Mouse (Mus musculus) liver, embryonic 14.5 days (tissue): Measurements from ENCODE around the gene Hhipl1. TPM values are rescaled to one million over a fixed set of nuclear protein-coding genes. Genes with fewer than 3 reads are reported as not detected.

Source experiments
- ATAC-seq: fragments of 200-750 bp; cut with Nextera tagmentation; 2 replicates; pipeline ENCODE4 v1.8.0; 2017; ENCODE audit warnings: moderate number of reproducible peaks, mild to moderate bottlenecking, moderate library complexity; ENCODE audit not compliant: insufficient read depth
- DNase-seq, 3 experiments: peaks; one replicate each; pipeline ENCODE4 v3.0.0-alpha.2; 2012 to 2013; ENCODE audit warnings: low read depth in 3 of 3, low spot score in 3 of 3
- H3K27ac ChIP-seq: fragments of 300-500 bp; sonication (generic); 2 replicates; pipeline ENCODE4 v1.5.1; 2014; ENCODE audit warnings: moderate library complexity, mild to moderate bottlenecking, control low read depth, inconsistent platforms
- H3K27me3 ChIP-seq: fragments of 300-500 bp; sonication (generic); 2 replicates; pipeline ENCODE4 v1.6.1; 2014; ENCODE audit warnings: mild to moderate bottlenecking, low read length, moderate library complexity; ENCODE audit not compliant: control insufficient read depth, insufficient read depth
- H3K36me3 ChIP-seq: fragments of 300-500 bp; sonication (generic); replicated peaks from 2 replicates; pipeline ENCODE4 v1.6.1; 2014; ENCODE audit warnings: low read depth; ENCODE audit not compliant: control insufficient read depth, insufficient read depth
- H3K4me1 ChIP-seq, 2 experiments: fragments of 200-500 bp in 1 of 2; fragments of 300-500 bp in 1 of 2; sonication (generic) in 1 of 2; replicated peaks; 2 replicates each; pipeline ENCODE4 v1.6.1; 2012 to 2014; ENCODE audit warnings: antibody characterized with exemption in 1 of 2, inconsistent platforms in 1 of 2, low read length in 1 of 2; ENCODE audit not compliant: control insufficient read depth in 2 of 2, insufficient read depth in 2 of 2
- H3K4me2 ChIP-seq: fragments of 300-500 bp; sonication (generic); 2 replicates; pipeline ENCODE4 v1.6.1; 2014; ENCODE audit warnings: low read depth, mild to moderate bottlenecking, control low read depth, moderate library complexity
- H3K4me3 ChIP-seq, 2 experiments: fragments of 200-500 bp in 1 of 2; fragments of 300-500 bp in 1 of 2; sonication (generic) in 1 of 2; 2 replicates each; pipeline ENCODE4 v1.5.1; 2012 to 2014; ENCODE audit warnings: low read depth in 2 of 2, low read length in 2 of 2, mild to moderate bottlenecking in 2 of 2, control low read depth in 1 of 2, inconsistent platforms in 1 of 2, moderate library complexity in 1 of 2; ENCODE audit not compliant: insufficient read depth in 1 of 2
- H3K9ac ChIP-seq: fragments of 300-500 bp; sonication (generic); replicated peaks from 2 replicates; pipeline ENCODE4 v1.6.1; 2014; ENCODE audit warnings: mild to moderate bottlenecking, control low read depth, moderate library complexity
- H3K9me3 ChIP-seq: fragments of 300-500 bp; sonication (generic); 2 replicates; pipeline ENCODE4 v1.6.1; 2016; ENCODE audit warnings: low read length, mixed read lengths; ENCODE audit not compliant: control insufficient read depth
- CTCF ChIP-seq: IDR thresholded peaks from 2 replicates; pipeline ENCODE4 v1.5.1; 2016; ENCODE audit warnings: antibody characterized with exemption, low read depth, control low read depth
- EP300 ChIP-seq: IDR thresholded peaks from 2 replicates; pipeline ENCODE4 v1.6.1; 2016; ENCODE audit warnings: antibody characterized with exemption, low read depth
- WGBS: fragments of 180-500 bp; shearing (Covaris S2); extraction: QIAGEN DNeasy Blood & Tissue Kit; methylation state at CpG from one replicate; pipeline ENCODE4 v1.1.7; 2014; ENCODE audit not compliant: insufficient replicate concordance; 5-methylcytosine and 5-hydroxymethylcytosine counted together
- polyA plus RNA-seq, 2 experiments: library from polyadenylated mRNA; depleted of rRNA in 1 of 2; stranded (reverse) in 1 of 2; unstranded in 1 of 2; fragments of >200 nt; fragmentation: Nextera tagmentation in 1 of 2; extraction: Ambion mirVana in 1 of 2; gene quantifications; 2 replicates each; pipeline versions ENCODE4 v1.2.1 to v1.2.3; 2012 to 2014

Gene Hhipl1
- polyA plus RNA-seq, 2 experiments: 0.03 TPM; not detected in 1

GRCm38 (mm10) chr12:108333056-108333455 lies 27.0 kb downstream of the Hhipl1 start:
- Histone ChIP-seq H3K27ac (no peak overlapping the region), H3K4me3 (peak overlapping the region; percentile 16 to 28; a peak in 3 of 4 replicates), H3K27me3 (peaks cover 29% of the 10 kb centered on the region), H3K9me3 (no peaks in the 10 kb centered on the region), H3K36me3 (no peaks in the 10 kb centered on the region), H3K9ac (no peak overlapping the region), H3K4me2 (peak overlapping the region; percentile 65), H3K4me1 (0 out of 4 replicates have a peak, but pooled peaks cover 0 to 4% of the 10 kb centered on the region in 2 experiments)
- TF ChIP-seq EP300 (no peak), CTCF (peak; percentile 92)
- WGBS: 1% methylated on average over 16 of the region's 16 CpGs
- DNase-seq (peak; percentile 10 to 32 (median 28)), ATAC-seq (peak; percentile 34)

- WGBS: under 1% methylated on average over 22 of the region's 22 CpGs
- H3K27ac ChIP-seq: no peak overlapping the region
Measured at GRCm38 (mm10) chr12:108333481-108333882, 27.4 kb downstream of the Hhipl1 start.

GRCm38 (mm10) chr12:108333895-108334445 lies 27.9 kb downstream of the Hhipl1 start, which contains the start of gene Cyp46a1:
TSS of gene Cyp46a1 (plus strand) at chr12:108334381.
- Histone ChIP-seq H3K9me3 (no peaks in the 10 kb centered on the region), H3K4me2 (peak within 1 kb of the TSS; percentile 65), H3K9ac (no peak within 1 kb of the TSS), H3K36me3 (no peaks in the 10 kb centered on the region), H3K4me3 (peak within 1 kb of the TSS; percentile 26 to 47), H3K27me3 (peaks cover 21% of the 10 kb centered on the region), H3K27ac (no peak within 1 kb of the TSS), H3K4me1 (0 out of 4 replicates have a peak, but pooled peaks cover 0 to 4% of the 10 kb centered on the region in 2 experiments)
- DNase-seq: peak; percentile 76 to 84 (median 82)
- TF ChIP-seq EP300 (no peak), CTCF (no peak)
- ATAC-seq: peak; percentile 86
- 0% methylated on average over 32 of the region's 56 CpGs for WGBS

More at GRCm38 (mm10) chr12:108333481-108333882, 27.4 kb downstream of the Hhipl1 start:
- Histone ChIP-seq H3K27me3 (peaks cover 25% of the 10 kb centered on the region), H3K4me2 (peak overlapping the region; percentile 65), H3K36me3 (no peaks in the 10 kb centered on the region), H3K4me3 (peak overlapping the region; percentile 16 to 28), H3K4me1 (0 out of 4 replicates have a peak, but pooled peaks cover 0 to 4% of the 10 kb centered on the region in 2 experiments), H3K9me3 (no peaks in the 10 kb centered on the region), H3K9ac (no peak overlapping the region)
- TF ChIP-seq EP300: no peak
- no peak for TF ChIP-seq CTCF
- ATAC-seq (peak; percentile 54), DNase-seq (no peak)

- TF ChIP-seq EP300 (no peak), CTCF (no peak)
- Histone ChIP-seq H3K9me3 (no peaks in the 10 kb centered on the region), H3K36me3 (no peaks in the 10 kb centered on the region), H3K4me1 (0 out of 4 replicates have a peak, but pooled peaks cover 0 to 4% of the 10 kb centered on the region in 2 experiments), H3K4me3 (peak overlapping the region; percentile 26 to 47; a peak in 3 of 4 replicates), H3K27me3 (peaks cover 18% of the 10 kb centered on the region), H3K4me2 (peak overlapping the region; percentile 65), H3K27ac (no peak overlapping the region), H3K9ac (no peak overlapping the region)
- DNase-seq (no peak), ATAC-seq (no peak)
- 1% methylated on average over 32 of the region's 32 CpGs for WGBS
Measured at GRCm38 (mm10) chr12:108334529-108334928, 28.5 kb downstream of the Hhipl1 start.

- no peaks in the 10 kb centered on the region for H3K36me3 ChIP-seq
- 17% methylated on average over 14 of the region's 14 CpGs for WGBS
- no peaks in the 10 kb centered on the region for H3K9me3 ChIP-seq
- TF ChIP-seq EP300 (no peak), CTCF (peak; percentile 80)
- H3K27ac ChIP-seq: no peak overlapping the region
- DNase-seq (peak in 1 of 3 experiments; percentile 13), ATAC-seq (no peak)
- no peak overlapping the region for H3K9ac ChIP-seq
- H3K4me3 ChIP-seq: no peak overlapping the region
- peaks cover 18% of the 10 kb centered on the region for H3K27me3 ChIP-seq
- 0 out of 4 replicates have a peak, but pooled peaks cover 0 to under 1% of the 10 kb centered on the region in 2 experiments for H3K4me1 ChIP-seq
- H3K4me2 ChIP-seq: no peak overlapping the region
Measured at GRCm38 (mm10) chr12:108338572-108339190, 32.6 kb downstream of the Hhipl1 start.
